Mouse (Mus musculus) lung, postnatal 0 days (tissue): ENCODE data around the gene Hoxa3.

Experiments used
- CTCF ChIP-seq: IDR thresholded peaks from 2 replicates; pipeline ENCODE4 v1.5.1; 2016; ENCODE audit warnings: antibody characterized with exemption, mild to moderate bottlenecking
- EP300 ChIP-seq: IDR thresholded peaks from 2 replicates; pipeline ENCODE4 v1.6.1; 2016; ENCODE audit warnings: antibody characterized with exemption, mild to moderate bottlenecking, control low read depth

DNA sequence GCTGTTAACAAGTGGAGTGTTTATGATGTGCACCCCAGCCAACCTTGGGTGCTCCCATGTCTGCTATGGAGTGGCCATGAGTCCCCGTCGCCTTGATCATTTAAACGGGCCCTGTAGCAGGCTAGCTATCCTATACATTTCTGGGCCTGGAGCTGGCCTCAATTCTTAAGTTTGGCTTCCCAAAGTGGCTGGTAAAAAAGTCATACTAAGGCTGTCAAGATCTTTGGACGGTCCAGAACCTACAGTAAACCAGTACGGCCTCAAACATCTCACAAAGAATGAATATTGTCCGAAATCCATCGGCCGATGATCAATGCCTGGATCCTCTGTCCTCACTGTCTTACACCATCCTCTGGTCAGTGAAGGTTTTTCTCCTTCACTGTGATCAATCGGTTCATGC is 22.1 kb upstream of the Hoxa3 start:
- no peak for TF ChIP-seq CTCF
- TF ChIP-seq EP300, result no peak
